18 mouse cellular contexts compared by ENCODE assay signal in genomic region chr13:44626806-44627205, GRCm38 (mm10).
DNase-seq lines count a peak whose midpoint lies in the region; ATAC-seq and TF ChIP-seq lines count a peak whose summit lies in the region.
"Had no signal": no experiment of that assay in that cellular context is flagged by ENCODE, and none has a peak within 500 bp of the region (broad histone marks: within the 10 kb centered on the region; RNA-seq: fewer than 3 reads in every experiment).

No protein-coding gene starts in this region.

- H3K9ac ChIP-seq in MEL (ENCODE audit: control insufficient read depth, low read depth, low read length, poor library complexity, severe bottlenecking): no peak overlapping the region
- H3K9ac ChIP-seq in heart, embryonic 15.5 days: no peak overlapping the region; the same call in 1 of the 2 replicates
- no peak overlapping the region for H3K9ac ChIP-seq in lung, embryonic 16.5 days (ENCODE audit: low read length)
- H3K9ac ChIP-seq: embryonic facial prominence, embryonic 13.5 days; forebrain, embryonic 13.5 days; hindbrain, embryonic 13.5 days; liver, embryonic 14.5 days; midbrain, embryonic 12.5 days had no signal

- no peaks in the 10 kb centered on the region for H3K9me3 ChIP-seq in MEL (replicated peaks; ENCODE audit: insufficient read depth, low read length)
- H3K9me3 ChIP-seq in heart, embryonic 15.5 days (replicated peaks): no peaks in the 10 kb centered on the region
- no peaks in the 10 kb centered on the region for H3K9me3 ChIP-seq in lung, embryonic 16.5 days (ENCODE audit: control insufficient read depth, low read length)
- H3K9me3 ChIP-seq: embryonic facial prominence, embryonic 13.5 days; forebrain, embryonic 13.5 days; hindbrain, embryonic 13.5 days; midbrain, embryonic 12.5 days had no signal

- peaks cover 0 to 4% of the 10 kb centered on the region in 2 experiments; a peak in 2 of 4 replicates for H3K36me3 ChIP-seq in MEL (ENCODE audit: control insufficient read depth in 1 of 2, insufficient read depth in 2 of 2, low read length in 2 of 2)
- no peaks in the 10 kb centered on the region for H3K36me3 ChIP-seq in heart, embryonic 15.5 days
- H3K36me3 ChIP-seq in lung, embryonic 16.5 days (ENCODE audit: control insufficient read depth, insufficient read depth, low read length): no peaks in the 10 kb centered on the region
- H3K36me3 ChIP-seq: embryonic facial prominence, embryonic 13.5 days; hindbrain, embryonic 13.5 days; midbrain, embryonic 12.5 days had no signal

- intact Hi-C loops in heart, postnatal 25 days (cut with DNase I): loop anchor here (5.0 kb wide), 1 partner anchor 85 kb away; no protein-coding TSS in a partner anchor

- no peak for TF ChIP-seq CTCF in MEL (IDR thresholded peaks at IDR 0.05 in 2 of 3, conservative IDR thresholded peaks at IDR 0.05 in 1 of 3; ENCODE audit: control insufficient read depth in 1 of 3, insufficient read depth in 1 of 3, low read depth in 2 of 3, low read length in 3 of 3, poor library complexity in 1 of 3, severe bottlenecking in 1 of 3)

- peak overlapping the region; percentile 30; the same call in 1 of the 2 replicates for H3K4me2 ChIP-seq in heart, embryonic 15.5 days
- no peak overlapping the region for H3K4me2 ChIP-seq in lung, embryonic 16.5 days (ENCODE audit: low read depth, low read length)
- H3K4me2 ChIP-seq: embryonic facial prominence, embryonic 13.5 days; forebrain, embryonic 13.5 days; hindbrain, embryonic 13.5 days; midbrain, embryonic 12.5 days had no signal

- peak overlapping the region in 1 of 2 experiments; percentile 27; a peak in 1 of 4 replicates for H3K4me3 ChIP-seq in MEL (ENCODE audit: control insufficient read depth in 1 of 2, insufficient read depth in 1 of 2, low read depth in 2 of 2, low read length in 2 of 2)
- no peak overlapping the region for H3K4me3 ChIP-seq in heart, embryonic 15.5 days
- no peak overlapping the region for H3K4me3 ChIP-seq in lung, embryonic 16.5 days (ENCODE audit: low read length)
- H3K4me3 ChIP-seq: embryonic facial prominence, embryonic 13.5 days; forebrain, embryonic 13.5 days; gastrocnemius, adult 2 months; hindbrain, embryonic 13.5 days; midbrain, embryonic 12.5 days had no signal

- no peak for TF ChIP-seq POLR2A in MEL (IDR thresholded peaks at IDR 0.05; ENCODE audit: control insufficient read depth in 1 of 2, insufficient read depth in 1 of 2, low read depth in 1 of 2, low read length in 2 of 2, poor library complexity in 1 of 2)

- DNase-seq in heart, adult 18-20 months: peak; percentile 21 to 23
- no peak for DNase-seq in heart, postnatal 25 days (ENCODE audit: low spot score)
- peak; percentile 13 for DNase-seq in MEL (ENCODE audit: low read depth, low spot score)
- DNase-seq in cerebellum, postnatal 36 days: no peak
- DNase-seq in right cerebral cortex, postnatal 25 days: no peak
- DNase-seq in liver: no peak
- DNase-seq: cerebellum, postnatal 14 days; gastrocnemius, adult 2 months; kidney, adult 8-10 months; retina, postnatal 1 day; spleen, adult 18-20 months had no signal

- no peaks in the 10 kb centered on the region for H3K79me2 ChIP-seq in MEL (ENCODE audit: control insufficient read depth, insufficient read depth, low read length, poor library complexity)

- TF ChIP-seq RAD21 in MEL (IDR thresholded peaks at IDR 0.05; ENCODE audit: low read depth, low read length): no peak

- WGBS in heart, embryonic 15.5 days: 17% methylated on average over 11 of the region's 11 CpGs
- 23% methylated on average over 11 of the region's 11 CpGs for WGBS in lung, embryonic 16.5 days

- ATAC-seq in heart, embryonic 15.5 days (replicated peaks; ENCODE audit: insufficient number of reproducible peaks, insufficient read depth, low FRiP score, low read depth): peak; percentile 52; the same call in 1 of the 2 replicates
- peak; percentile 52 for ATAC-seq in lung, embryonic 16.5 days (ENCODE audit: low read depth)
- ATAC-seq: forebrain, embryonic 13.5 days had no signal

- peaks cover 3 to 6% of the 10 kb centered on the region in 2 experiments for H3K4me1 ChIP-seq in MEL (ENCODE audit: control insufficient read depth in 1 of 2, insufficient read depth in 2 of 2, low read length in 2 of 2)
- H3K4me1 ChIP-seq in heart, embryonic 15.5 days (replicated peaks): peaks cover 64% of the 10 kb centered on the region
- peaks cover 28% of the 10 kb centered on the region for H3K4me1 ChIP-seq in lung, embryonic 16.5 days (replicated peaks; ENCODE audit: control insufficient read depth, insufficient read depth, low read length)

- no peaks in the 10 kb centered on the region for H3K27me3 ChIP-seq in MEL (ENCODE audit: control insufficient read depth in 1 of 2, insufficient read depth in 2 of 2, low read length in 2 of 2)
- H3K27me3 ChIP-seq in heart, embryonic 15.5 days: no peaks in the 10 kb centered on the region
- H3K27me3 ChIP-seq in lung, embryonic 16.5 days (ENCODE audit: control insufficient read depth, insufficient read depth, low read depth, low read length): no peaks in the 10 kb centered on the region
- H3K27me3 ChIP-seq: embryonic facial prominence, embryonic 13.5 days; hindbrain, embryonic 13.5 days had no signal

- peak in 1 of 2 experiments; percentile 31; a peak in 2 of 4 replicates for TF ChIP-seq EP300 in MEL (IDR thresholded peaks at IDR 0.05; ENCODE audit: low read depth in 1 of 2, low read length in 2 of 2)

- H3K27ac ChIP-seq in MEL (ENCODE audit: control insufficient read depth, low read depth, low read length): peak overlapping the region; percentile 13; the same call in 1 of the 2 replicates
- peak overlapping the region; percentile 78 for H3K27ac ChIP-seq in heart, embryonic 15.5 days
- no peak overlapping the region for H3K27ac ChIP-seq in lung, embryonic 16.5 days (ENCODE audit: low read length)
- H3K27ac ChIP-seq: embryonic facial prominence, embryonic 13.5 days; forebrain, embryonic 13.5 days; gastrocnemius, adult 2 months; hindbrain, embryonic 13.5 days; liver, embryonic 14.5 days; midbrain, embryonic 12.5 days had no signal

TF ChIP-seq in MEL, 35 proteins besides CTCF, POLR2A, EP300 and RAD21:
- no peak for TF ChIP-seq TBP (IDR thresholded peaks at IDR 0.05; ENCODE audit: low read depth, low read length)
- TF ChIP-seq JUND (IDR thresholded peaks at IDR 0.05; ENCODE audit: low read depth, low read length): no peak
- no peak for TF ChIP-seq ELF1 (IDR thresholded peaks at IDR 0.05; ENCODE audit: low read depth, low read length)
- 0 out of 2 replicates have a peak, but pooled peaks have one; percentile 14 for TF ChIP-seq TCF12 (IDR thresholded peaks at IDR 0.05; ENCODE audit: low read depth, low read length)

Comparison
In these comparisons a context has a peak if more than half of its experiments do, and no peak if none do; other contexts are left out.
1. DNase-seq: peak in heart, adult 18-20 months (2 of 2) and MEL (single experiment); none in heart, postnatal 25 days (single experiment), cerebellum, postnatal 36 days (0 of 2), right cerebral cortex, postnatal 25 days (single experiment) and liver (single experiment).